In genomic region chr14:86239090-86239489, GRCm38 (mm10) we compare ENCODE assay signal across 25 mouse cellular contexts.
DNase-seq lines count a peak whose midpoint lies in the region; ATAC-seq and TF ChIP-seq lines count a peak whose summit lies in the region.
"Had no signal": no experiment of that assay in that cellular context is flagged by ENCODE, and none has a peak within 500 bp of the region (broad histone marks: within the 10 kb centered on the region; RNA-seq: fewer than 3 reads in every experiment).

No protein-coding gene starts in this region.

- no peak for TF ChIP-seq EP300 in CH12.LX (IDR thresholded peaks at IDR 0.05; ENCODE audit: low read length)

- dilution Hi-C loops in CH12.LX (cut with MboI; ENCODE audit: extremely low pct_ligation_motif_present, extremely low pct_unique_long_range_greater_than_20kb, low sequenced_read_pairs), result no loop called here

- H3K4me3 ChIP-seq in forebrain, embryonic 16.5 days (replicated peaks; ENCODE audit: low read length), result no peak overlapping the region
- no peak overlapping the region for H3K4me3 ChIP-seq in forebrain, embryonic 12.5 days (replicated peaks)
- H3K4me3 ChIP-seq in CH12.LX (replicated peaks in 1 of 3; ENCODE audit: low read depth in 2 of 3, low read length in 2 of 3, poor library complexity in 1 of 3), result no peak overlapping the region
- no peak overlapping the region for H3K4me3 ChIP-seq in heart, embryonic 11.5 days (ENCODE audit: low read depth, low read length)
- H3K4me3 ChIP-seq: embryonic facial prominence, embryonic 10.5 days; forebrain, embryonic 15.5 days; heart, embryonic 15.5 days; hindbrain, embryonic 15.5 days; limb, embryonic 10.5 days; liver, embryonic 12.5 days had no signal

- TF ChIP-seq POLR2A in CH12.LX (IDR thresholded peaks at IDR 0.05; ENCODE audit: low read depth, low read length), result no peak

- no peaks in the 10 kb centered on the region for H3K27me3 ChIP-seq in forebrain, embryonic 16.5 days (replicated peaks; ENCODE audit: control insufficient read depth, insufficient read depth, low read length)
- H3K27me3 ChIP-seq in forebrain, embryonic 12.5 days, result no peaks in the 10 kb centered on the region
- H3K27me3 ChIP-seq in CH12.LX (replicated peaks), result no peaks in the 10 kb centered on the region
- no peaks in the 10 kb centered on the region for H3K27me3 ChIP-seq in heart, embryonic 11.5 days (ENCODE audit: control insufficient read depth, insufficient read depth, low read length)
- H3K27me3 ChIP-seq: forebrain, embryonic 15.5 days; heart, embryonic 15.5 days; hindbrain, embryonic 15.5 days; liver, embryonic 12.5 days had no signal

- WGBS in forebrain, embryonic 16.5 days, result 21% methylated on average over 2 of the region's 2 CpGs
- 27% methylated on average over 2 of the region's 2 CpGs for WGBS in forebrain, embryonic 12.5 days
- 37% methylated on average over 2 of the region's 2 CpGs for WGBS in heart, embryonic 11.5 days (ENCODE audit: insufficient replicate concordance)

- H3K36me3 ChIP-seq in forebrain, embryonic 16.5 days (ENCODE audit: control insufficient read depth, insufficient read depth), result no peaks in the 10 kb centered on the region
- no peaks in the 10 kb centered on the region for H3K36me3 ChIP-seq in forebrain, embryonic 12.5 days (replicated peaks)
- H3K36me3 ChIP-seq in CH12.LX (replicated peaks in 1 of 2; ENCODE audit: control insufficient read depth in 1 of 2, insufficient read depth in 1 of 2, low read length in 1 of 2), result no peaks in the 10 kb centered on the region
- H3K36me3 ChIP-seq in heart, embryonic 11.5 days (ENCODE audit: control insufficient read depth, insufficient read depth, low read length), result no peaks in the 10 kb centered on the region
- H3K36me3 ChIP-seq: embryonic facial prominence, embryonic 10.5 days; forebrain, embryonic 15.5 days; heart, embryonic 15.5 days; hindbrain, embryonic 15.5 days; limb, embryonic 10.5 days; liver, embryonic 12.5 days had no signal

- no peaks in the 10 kb centered on the region for H3K9me3 ChIP-seq in forebrain, embryonic 16.5 days (ENCODE audit: control insufficient read depth, low read length)
- H3K9me3 ChIP-seq in forebrain, embryonic 12.5 days, result no peaks in the 10 kb centered on the region
- peaks cover 20% of the 10 kb centered on the region for H3K9me3 ChIP-seq in CH12.LX (replicated peaks; ENCODE audit: low read length)
- H3K9me3 ChIP-seq in heart, embryonic 11.5 days (replicated peaks; ENCODE audit: control insufficient read depth, low read length), result no peaks in the 10 kb centered on the region
- H3K9me3 ChIP-seq: embryonic facial prominence, embryonic 10.5 days; forebrain, embryonic 15.5 days; heart, embryonic 15.5 days; hindbrain, embryonic 15.5 days; limb, embryonic 10.5 days; liver, embryonic 12.5 days had no signal

- no peak for TF ChIP-seq CTCF in CH12.LX (conservative IDR thresholded peaks at IDR 0.05 in 1 of 2, IDR thresholded peaks at IDR 0.05 in 1 of 2; ENCODE audit: low read depth in 2 of 2, low read length in 2 of 2)

- intact Hi-C loops in gastrocnemius, postnatal 36 days (cut with DNase I), result no loop called here

- no peak for TF ChIP-seq RAD21 in CH12.LX (IDR thresholded peaks at IDR 0.05; ENCODE audit: low read depth, low read length)

- no peak overlapping the region for H3K9ac ChIP-seq in forebrain, embryonic 16.5 days (replicated peaks; ENCODE audit: low read depth, low read length)
- no peak overlapping the region for H3K9ac ChIP-seq in forebrain, embryonic 12.5 days
- no peak overlapping the region for H3K9ac ChIP-seq in CH12.LX (ENCODE audit: insufficient read depth, low read depth)
- no peak overlapping the region for H3K9ac ChIP-seq in heart, embryonic 11.5 days (ENCODE audit: low read depth, low read length)
- H3K9ac ChIP-seq: forebrain, embryonic 15.5 days; heart, embryonic 15.5 days; hindbrain, embryonic 15.5 days; liver, embryonic 12.5 days had no signal

- H3K4me1 ChIP-seq in forebrain, embryonic 16.5 days (replicated peaks; ENCODE audit: control insufficient read depth, insufficient read depth, low read length), result 0 out of 2 replicates have a peak, but pooled peaks cover 7% of the 10 kb centered on the region
- peaks cover 8% of the 10 kb centered on the region; the same call in 1 of the 2 replicates for H3K4me1 ChIP-seq in forebrain, embryonic 12.5 days
- peaks cover 0 to 11% of the 10 kb centered on the region in 2 experiments; a peak in 2 of 4 replicates for H3K4me1 ChIP-seq in CH12.LX (ENCODE audit: control insufficient read depth in 1 of 2, insufficient read depth in 2 of 2)
- no peaks in the 10 kb centered on the region for H3K4me1 ChIP-seq in heart, embryonic 11.5 days (ENCODE audit: control insufficient read depth, insufficient read depth, low read length)
- H3K4me1 ChIP-seq: embryonic facial prominence, embryonic 10.5 days; heart, embryonic 15.5 days; hindbrain, embryonic 15.5 days; limb, embryonic 10.5 days; liver, embryonic 12.5 days had no signal

- 0 out of 2 replicates have a peak, but pooled peaks have one; percentile 35 for ATAC-seq in forebrain, embryonic 16.5 days
- no peak for ATAC-seq in forebrain, embryonic 12.5 days (ENCODE audit: low FRiP score)
- no peak for ATAC-seq in heart, embryonic 11.5 days (replicated peaks; ENCODE audit: insufficient number of reproducible peaks, low FRiP score, low TSS enrichment)
- ATAC-seq: activated CD4-positive, CD25-positive, alpha-beta regulatory T cell, adult 4 months; forebrain, embryonic 15.5 days; intestine, postnatal 0 days; liver, embryonic 12.5 days had no signal

- no peak overlapping the region for H3K4me2 ChIP-seq in forebrain, embryonic 16.5 days (ENCODE audit: low read length)
- H3K4me2 ChIP-seq in forebrain, embryonic 12.5 days, result no peak overlapping the region
- no peak overlapping the region for H3K4me2 ChIP-seq in CH12.LX (ENCODE audit: insufficient read depth, low read depth, poor library complexity, severe bottlenecking)
- H3K4me2 ChIP-seq in heart, embryonic 11.5 days, result no peak overlapping the region
- H3K4me2 ChIP-seq: forebrain, embryonic 15.5 days; heart, embryonic 15.5 days; hindbrain, embryonic 15.5 days; liver, embryonic 12.5 days had no signal

- in situ Hi-C loops in CH12.LX (cut with MboI; ENCODE audit: low pct_ligation_motif_present, low pct_unique_long_range_greater_than_20kb, low sequenced_read_pairs), result no loop called here

- no peak overlapping the region for H3K27ac ChIP-seq in forebrain, embryonic 16.5 days (ENCODE audit: low read length)
- H3K27ac ChIP-seq in forebrain, embryonic 12.5 days, result no peak overlapping the region
- no peak overlapping the region for H3K27ac ChIP-seq in CH12.LX (ENCODE audit: insufficient read depth, low read depth)
- no peak overlapping the region for H3K27ac ChIP-seq in heart, embryonic 11.5 days (ENCODE audit: low read depth, low read length)
- H3K27ac ChIP-seq: embryonic facial prominence, embryonic 10.5 days; forebrain, embryonic 15.5 days; heart, embryonic 15.5 days; hindbrain, embryonic 15.5 days; limb, embryonic 10.5 days; liver, embryonic 12.5 days had no signal

- peak; percentile 12 to 14 for DNase-seq in kidney, adult 8-10 months
- DNase-seq in kidney, postnatal 25 days, result no peak
- DNase-seq in CH12.LX (ENCODE audit: extremely low read depth), result peak; percentile 21
- DNase-seq in brain, adult 2 months (ENCODE audit: low read depth, low spot score), result peak; percentile 23
- no peak for DNase-seq in gastrocnemius, postnatal 36 days
- DNase-seq: cerebellum, adult 8-10 months; gastrocnemius, postnatal 10 days; heart, adult 18-20 months; heart, postnatal 4 days; lung, adult 2 months; lung, postnatal 4 days; right cerebral cortex, postnatal 14 days; spleen, adult 18-20 months; thymus, postnatal 25 days had no signal

- H3K79me2 ChIP-seq in CH12.LX (replicated peaks; ENCODE audit: control insufficient read depth, extremely low read depth, insufficient read depth, poor library complexity, severe bottlenecking), result no peaks in the 10 kb centered on the region

TF ChIP-seq in CH12.LX, 34 proteins besides CTCF, POLR2A, EP300 and RAD21:
- TF ChIP-seq NRF1 (IDR thresholded peaks at IDR 0.05; ENCODE audit: low read depth, low read length), result no peak
- no peak for TF ChIP-seq NELFE (IDR thresholded peaks at IDR 0.05; ENCODE audit: low read depth, low read length)
- TF ChIP-seq SMC3 (IDR thresholded peaks at IDR 0.05; ENCODE audit: low read depth, low read length), result no peak
- no peak for TF ChIP-seq USF2 (conservative IDR thresholded peaks at IDR 0.05; ENCODE audit: low read depth, low read length)
- no peak for TF ChIP-seq TCF12 (IDR thresholded peaks at IDR 0.05; ENCODE audit: low read depth, low read length)
- TF ChIP-seq POLR2AphosphoS2 (IDR thresholded peaks at IDR 0.05; ENCODE audit: low read depth, low read length), result no peak
- no peak for TF ChIP-seq TBP (conservative IDR thresholded peaks at IDR 0.05; ENCODE audit: low read depth, low read length)

Comparison
In these comparisons a context has a peak if more than half of its experiments do, and no peak if none do; other contexts are left out.
1. DNase-seq: peak in kidney, adult 8-10 months (2 of 2), CH12.LX (single experiment) and brain, adult 2 months (single experiment); none in kidney, postnatal 25 days (0 of 2) and gastrocnemius, postnatal 36 days (0 of 2).